Mouse (Mus musculus) kidney, postnatal 25 days (tissue): ENCODE results near the gene Dtx1.
A peak's percentile ranks its signal among the peaks of the same experiment; 100 is the strongest.

Source experiments
- DNase-seq, 2 experiments: peaks; one replicate each; pipeline ENCODE4 v3.0.0; 2021; ENCODE audit warnings: mixed read lengths in 2 of 2

Dtx1 gene

DNA sequence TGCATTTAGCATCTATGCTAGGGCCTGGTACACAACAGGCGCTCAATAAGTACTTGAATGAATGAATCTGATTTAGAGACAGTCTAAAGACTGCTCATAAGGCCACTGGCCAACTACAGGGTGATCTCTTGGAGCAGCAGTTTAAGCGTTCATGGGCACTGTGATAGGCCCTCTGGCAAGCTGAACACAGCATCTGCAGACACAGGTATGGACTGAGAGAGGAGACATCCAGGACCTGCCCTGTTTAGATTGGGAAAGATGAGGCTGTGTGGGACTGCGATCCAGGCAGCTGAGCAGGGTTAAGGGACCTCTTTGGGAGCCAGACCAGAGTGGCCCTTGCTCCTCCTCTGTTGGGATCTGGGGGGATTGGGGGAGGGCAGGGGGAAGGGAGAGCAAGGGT lies at the start of gene Dtx1:
TSS of gene Dtx1 (minus strand) at position 101 of the 400 bp plus-strand sequence.
- no peak for DNase-seq

GRCm38 (mm10) chr5:120754215-120754614 lies 42.5 kb upstream of the Dtx1 start:
- DNase-seq: no peak

GRCm38 (mm10) chr5:120752786-120753185 lies 41.1 kb upstream of the Dtx1 start:
- DNase-seq: no peak

GRCm38 (mm10) chr5:120751206-120751605 lies 39.5 kb upstream of the Dtx1 start:
- DNase-seq: no peak

DNA sequence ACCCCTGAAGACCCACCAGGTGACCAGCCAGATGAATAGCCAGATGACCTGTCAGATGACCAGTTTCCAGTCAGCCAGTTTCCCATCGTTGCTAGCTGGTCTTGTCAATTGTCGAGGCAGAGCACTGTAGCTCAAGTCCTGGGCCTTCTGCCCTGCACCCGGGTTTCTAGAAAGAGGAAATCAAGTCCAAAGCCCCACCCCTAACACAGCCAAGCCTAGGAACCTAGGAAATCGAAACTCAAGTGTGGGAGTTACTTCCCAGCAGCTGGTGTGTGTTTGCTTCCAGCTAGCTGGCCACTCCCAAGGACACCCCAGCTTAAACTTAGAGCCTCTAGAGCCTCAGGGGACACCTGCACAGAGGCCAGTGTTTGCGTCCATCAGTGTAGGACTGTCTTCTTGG lies 38.0 kb upstream of the Dtx1 start, which contains the start of gene Oas2:
TSS of gene Oas2 (minus strand) at position 166 of the 400 bp plus-strand sequence.
- no peak for DNase-seq

DNA sequence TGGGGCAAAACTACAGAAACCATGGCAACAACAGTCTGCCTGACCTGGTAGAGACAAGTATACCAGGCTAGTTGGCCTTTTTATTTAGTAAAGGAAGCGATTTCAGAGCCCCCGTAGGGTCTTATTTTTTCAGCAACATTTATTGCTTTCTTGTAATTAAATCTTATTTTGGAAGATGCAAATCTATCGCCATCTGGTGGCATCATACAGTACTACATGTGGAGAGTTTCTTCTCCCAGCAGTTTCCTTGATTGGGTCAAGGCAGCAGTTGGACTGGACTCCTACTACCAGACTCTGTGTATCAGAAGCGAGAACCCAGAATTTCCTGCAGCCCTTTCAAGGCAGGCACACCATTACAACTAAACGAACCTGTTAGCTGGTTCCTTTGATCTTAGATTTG lies 34.7 kb upstream of the Dtx1 start:
- peak in 1 of 2 experiments; percentile 69 for DNase-seq

GRCm38 (mm10) chr5:120742125-120742524 lies 30.4 kb upstream of the Dtx1 start:
- DNase-seq: peak in 1 of 2 experiments; percentile 40

- DNase-seq: no peak
Measured at GRCm38 (mm10) chr5:120734380-120734990, 22.8 kb upstream of the Dtx1 start.

DNA sequence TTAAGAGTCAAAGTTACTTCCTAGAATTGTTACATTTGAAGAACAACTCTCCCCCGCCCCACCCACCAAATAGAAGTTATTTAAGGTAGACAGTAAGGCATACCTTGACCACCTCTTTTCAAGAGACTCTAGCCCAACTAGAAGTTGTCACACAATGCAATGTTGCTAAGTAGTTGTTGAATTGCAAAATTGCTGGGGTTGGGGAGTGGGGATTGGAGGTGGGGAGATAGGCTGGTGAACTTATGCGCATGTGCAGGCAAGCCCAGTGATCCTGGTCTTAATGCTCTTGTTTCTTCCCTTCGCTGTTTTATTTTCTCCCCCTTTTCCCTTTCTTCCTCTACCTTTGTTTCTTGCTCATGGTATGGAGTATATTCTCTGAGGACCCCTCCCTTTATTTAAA lies 22.0 kb upstream of the Dtx1 start:
- DNase-seq: no peak

DNA sequence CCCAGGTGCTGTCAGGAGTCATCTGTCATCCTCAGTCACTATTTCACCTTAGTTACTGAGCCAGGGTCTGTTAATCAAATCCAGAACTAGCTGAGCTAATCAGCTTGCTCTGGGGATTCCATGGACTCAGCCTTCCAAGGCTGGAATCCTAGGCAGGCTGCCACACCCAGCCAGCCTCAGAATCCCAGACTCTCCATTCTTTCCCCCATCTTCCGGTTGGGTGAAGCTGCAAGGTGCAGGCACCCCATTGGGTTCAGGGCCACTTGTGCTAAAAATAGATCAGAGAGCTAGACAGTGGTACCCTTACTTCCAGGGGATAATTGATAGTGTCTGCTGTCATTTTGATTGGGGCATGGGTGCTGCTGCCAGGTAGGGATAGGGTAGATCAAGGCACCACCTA lies 21.0 kb upstream of the Dtx1 start:
- no peak for DNase-seq

DNA sequence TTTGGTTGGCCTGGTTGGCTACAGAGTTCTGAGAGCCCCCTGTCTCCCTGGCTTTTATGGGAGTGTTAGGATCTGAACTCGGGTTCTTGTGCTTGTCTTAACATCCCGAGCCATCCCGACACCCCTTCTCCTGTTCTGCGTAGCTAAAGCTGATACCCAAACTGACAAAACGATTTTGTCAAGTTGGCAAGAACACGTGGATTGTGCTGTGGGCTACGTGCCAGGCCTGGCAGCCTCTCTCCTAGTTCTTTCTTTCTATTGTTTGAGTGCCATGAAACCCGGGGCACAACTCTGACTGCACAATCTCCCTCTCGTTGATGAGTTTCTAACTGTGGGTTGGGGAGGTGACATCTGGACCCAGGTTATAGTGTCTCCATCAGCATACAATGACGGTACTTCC lies 17.6 kb upstream of the Dtx1 start:
- DNase-seq: no peak

- no peak for DNase-seq
Measured at GRCm38 (mm10) chr5:120725811-120726455, 14.2 kb upstream of the Dtx1 start.

- no peak for DNase-seq
Measured at GRCm38 (mm10) chr5:120721005-120721404, 9.3 kb upstream of the Dtx1 start.

DNA sequence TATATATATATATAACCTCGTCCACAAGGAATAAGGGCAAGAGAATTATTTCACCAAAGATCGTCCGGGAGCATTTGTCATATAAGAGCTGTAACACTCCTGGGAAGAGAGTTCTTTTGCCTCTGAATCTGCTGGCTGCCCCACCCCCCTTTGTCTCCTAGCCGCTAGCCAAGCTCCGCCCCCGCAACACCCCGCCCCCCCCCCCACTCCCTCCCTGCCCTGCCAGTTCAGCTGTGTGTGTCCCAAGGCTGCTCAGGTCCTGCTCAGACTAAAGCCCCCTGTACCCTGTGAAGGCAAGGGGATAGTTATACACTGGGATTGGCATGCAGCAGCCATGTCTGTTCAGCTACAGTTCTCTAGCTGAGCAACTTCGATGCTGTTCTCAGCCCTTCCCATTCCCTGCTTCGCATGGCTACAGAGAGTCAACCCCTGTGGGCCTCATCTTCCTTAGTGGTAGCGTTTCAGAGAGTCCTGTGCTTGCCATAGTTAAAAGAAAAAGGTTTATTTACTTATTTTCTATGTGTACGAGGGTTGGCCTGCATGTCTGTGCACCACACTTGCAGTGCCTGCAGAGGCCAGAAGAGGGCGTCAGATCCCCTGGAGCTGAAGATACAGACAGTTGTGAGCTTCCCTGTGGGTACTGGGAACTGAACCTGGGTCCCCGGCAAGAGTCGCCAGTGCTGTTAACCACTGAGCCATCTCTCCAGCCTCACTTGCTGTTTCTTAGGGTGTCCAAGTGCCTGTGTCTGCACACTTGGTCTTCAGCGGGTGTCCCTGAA lies 7.1 kb upstream of the Dtx1 start:
- no peak for DNase-seq

- no peak for DNase-seq
Measured at GRCm38 (mm10) chr5:120717136-120717535, 5.4 kb upstream of the Dtx1 start.

GRCm38 (mm10) chr5:120714314-120714713 lies 2.6 kb upstream of the Dtx1 start:
- DNase-seq: peak; percentile 68 to 70

DNA sequence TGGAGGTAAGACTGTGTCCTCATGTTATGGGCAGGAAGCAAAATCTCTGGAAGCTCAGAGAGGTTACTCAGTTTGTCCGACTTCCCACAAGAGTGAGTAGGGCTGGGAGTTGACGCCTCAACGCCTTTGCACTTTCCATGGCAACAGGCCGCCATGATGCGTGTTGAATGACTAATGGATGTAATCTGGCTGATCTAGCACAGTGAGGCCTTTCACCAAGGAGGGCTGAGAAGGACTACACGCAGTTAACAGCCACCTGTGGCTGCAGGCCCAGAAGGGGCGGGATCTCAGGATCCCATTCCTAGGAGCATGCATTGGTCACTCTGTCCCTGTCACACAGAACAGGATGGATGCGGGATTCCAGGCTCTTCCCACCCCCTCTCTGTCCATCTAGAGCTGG lies 994 bp upstream of the Dtx1 start:
- no peak for DNase-seq

DNA sequence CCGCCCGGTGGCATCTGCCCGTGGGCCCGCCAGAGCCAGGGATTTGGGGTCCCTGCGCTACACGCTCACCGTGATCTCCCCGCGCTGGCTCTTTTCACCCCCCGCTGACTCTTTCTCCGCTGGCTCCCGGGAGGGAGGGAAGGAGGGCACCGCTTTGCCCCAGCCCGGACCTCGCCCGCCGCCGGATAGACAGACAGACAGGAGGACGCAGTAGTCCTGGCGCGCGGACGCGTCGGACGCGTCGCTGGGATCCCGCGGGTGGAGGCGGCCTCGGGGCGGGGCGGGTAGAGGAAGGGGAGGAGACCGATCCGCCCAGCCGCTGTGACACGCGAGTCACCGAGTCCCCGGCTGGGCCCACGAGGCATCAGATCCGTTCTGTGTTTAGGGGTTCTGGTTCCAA lies 311 bp downstream of the Dtx1 start:
- DNase-seq: peak in 1 of 2 experiments; percentile 19

GRCm38 (mm10) chr5:120710826-120711248 lies 890 bp downstream of the Dtx1 start:
- DNase-seq: no peak

DNA sequence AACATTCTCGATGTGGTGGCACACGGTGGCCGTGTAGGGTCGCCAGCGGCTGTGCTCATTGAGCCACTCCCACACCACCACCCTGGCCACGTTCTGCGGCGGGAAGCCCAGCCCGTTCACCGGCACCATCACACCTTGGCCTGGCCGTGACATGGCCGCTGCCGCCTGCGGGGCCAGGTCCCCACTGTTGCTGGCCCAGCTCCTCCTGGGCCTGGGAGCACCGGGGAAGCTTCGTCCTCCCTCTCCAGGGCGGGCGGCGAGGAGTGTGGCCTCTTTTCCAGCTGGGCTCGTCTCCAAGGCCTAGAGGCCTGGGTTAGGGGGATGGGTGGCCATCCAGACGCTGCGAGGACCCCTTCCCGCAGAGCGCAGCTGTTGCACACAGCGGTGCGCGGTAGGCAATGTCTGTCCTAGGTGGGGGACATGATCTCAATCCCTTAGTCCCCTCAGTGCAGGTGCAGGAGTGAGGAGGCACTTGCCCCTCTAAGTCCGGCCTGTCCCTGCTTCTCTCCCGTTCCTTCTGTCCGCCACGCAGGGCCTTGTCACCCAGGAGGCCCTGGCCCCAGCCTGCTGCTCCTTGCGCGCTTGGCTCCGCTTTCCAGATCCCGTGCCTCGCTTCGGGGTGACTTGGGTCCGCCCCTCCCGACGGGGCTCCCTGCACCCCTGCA lies 1.4 kb downstream of the Dtx1 start:
- no peak for DNase-seq

DNA sequence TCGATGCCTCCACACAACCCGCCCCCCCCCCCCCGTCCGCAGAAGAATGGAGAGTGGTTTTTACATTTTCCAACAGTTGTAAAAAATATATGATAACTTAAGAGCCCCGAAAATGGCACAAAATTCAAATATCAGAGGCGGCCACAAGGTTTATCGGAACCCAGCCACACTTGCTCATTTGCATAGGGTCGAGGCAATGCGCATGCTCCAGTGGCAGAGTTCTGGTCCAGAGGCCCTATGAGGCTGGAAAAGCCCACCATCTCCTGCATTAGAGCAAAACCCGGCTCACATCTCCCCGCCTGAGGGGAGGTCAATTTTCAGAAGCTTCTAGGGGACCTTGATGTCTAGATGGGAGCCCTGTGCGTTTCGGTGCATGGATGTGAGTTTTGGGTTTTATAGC lies 4.8 kb downstream of the Dtx1 start:
- no peak for DNase-seq

- DNase-seq: no peak
Measured at GRCm38 (mm10) chr5:120706541-120706940, 5.2 kb downstream of the Dtx1 start.

GRCm38 (mm10) chr5:120704421-120704820 lies 7.3 kb downstream of the Dtx1 start:
- no peak for DNase-seq
